Mouse (Mus musculus) bone marrow, adult 2 months (tissue): ENCODE results near the gene Sec61a1.

Experiments
- CTCF ChIP-seq: fragments of 200-500 bp; IDR thresholded peaks from 2 replicates; pipeline ENCODE4 v1.5.1; 2011; ENCODE audit warnings: low read length, control low read depth; ENCODE audit not compliant: control insufficient read depth, insufficient read depth
- POLR2A ChIP-seq: fragments of 200-500 bp; IDR thresholded peaks from 2 replicates; pipeline ENCODE4 v1.6.1; 2011; ENCODE audit warnings: low read depth, mild to moderate bottlenecking, control low read depth, low read length, borderline replicate concordance; ENCODE audit not compliant: control insufficient read depth

DNA sequence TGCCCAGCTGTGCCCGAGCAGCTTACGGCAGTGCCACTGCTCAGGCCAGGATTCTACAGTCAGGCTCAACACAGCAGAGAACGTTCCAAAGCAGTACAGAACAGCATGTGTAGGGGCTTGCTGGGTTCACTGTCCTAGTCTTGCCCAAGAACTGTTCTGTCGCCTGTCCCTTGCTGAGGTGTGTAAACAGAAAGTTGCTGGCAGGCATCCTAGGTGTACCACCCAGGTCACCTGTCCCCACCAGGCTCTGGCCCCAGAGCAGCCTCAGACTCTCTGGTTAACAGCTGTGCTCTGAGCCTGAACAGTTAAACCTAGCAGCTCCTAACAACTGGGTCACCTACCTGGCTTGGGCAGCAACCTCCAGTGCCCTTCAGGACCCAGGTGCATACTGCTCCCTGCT is 15.7 kb downstream of the Sec61a1 start:
- TF ChIP-seq POLR2A (no peak), CTCF (0 out of 2 replicates have a peak, but pooled peaks have one; percentile 13)
